Mouse (Mus musculus) v-Abl transformed pro-B cells (cell line): ENCODE measurements around the gene Hnrnpd.

Experiments used
- in situ Hi-C, 2 experiments: fragments of 400-800 bp; cut with MboI; formaldehyde crosslinking; loops; one replicate each; pipeline ENCODE4 v1.15.1; 2025; ENCODE audit not compliant: unreplicated experiment in 2 of 2

Gene Hnrnpd

DNA sequence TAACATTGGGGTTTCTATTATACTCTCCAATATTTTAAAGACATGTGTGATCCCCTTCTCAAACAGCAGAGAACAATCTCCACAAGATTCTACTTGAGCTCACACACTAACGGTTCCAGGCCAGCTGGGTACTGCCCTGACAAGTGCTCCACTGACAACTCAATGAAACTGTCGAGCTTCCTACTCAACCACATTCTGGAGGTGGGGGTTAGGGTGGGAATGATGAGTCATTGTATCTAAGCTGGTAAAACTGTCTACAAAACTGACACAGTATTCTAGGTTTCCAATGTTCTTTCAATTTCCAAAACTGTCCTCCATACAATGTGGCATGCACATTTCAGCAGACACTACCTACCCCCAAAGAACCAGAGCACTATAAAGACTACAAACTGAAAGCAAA, 4.8 kb downstream of the Hnrnpd start:
- in situ Hi-C loops, result loop anchor here in 1 of 2 experiments (25.0 kb wide), 1 partner anchor 938 kb away; no protein-coding TSS in a partner anchor

DNA sequence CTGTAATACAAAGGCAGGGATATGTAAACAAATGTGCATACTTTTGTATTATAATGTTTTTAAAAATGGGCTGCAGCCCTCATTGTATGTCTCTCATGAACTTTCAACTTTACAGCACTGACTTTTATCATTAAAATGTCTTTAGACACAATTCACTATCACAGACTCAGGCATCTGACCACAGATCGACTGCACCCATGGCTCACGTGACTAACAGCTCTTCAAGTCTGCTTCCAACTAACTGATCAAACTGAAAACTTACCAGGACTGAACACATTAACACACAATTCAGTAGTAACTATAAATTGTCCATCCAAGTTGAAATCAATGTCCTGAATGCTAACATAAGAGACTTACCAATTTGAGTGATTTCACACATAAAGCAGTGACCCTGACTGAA, 18.8 kb downstream of the Hnrnpd start:
- in situ Hi-C loops, result loop anchor here in 1 of 2 experiments (25.0 kb wide), 1 partner anchor 952 kb away; no protein-coding TSS in a partner anchor

- in situ Hi-C loops, result loop anchor here in 1 of 2 experiments (25.0 kb wide), 1 partner anchor 953 kb away; no protein-coding TSS in a partner anchor
These were observed 19.4 kb downstream of the Hnrnpd start for GRCm38 (mm10) chr5:99959236-99959936.

GRCm38 (mm10) chr5:99958666-99959065, 20.1 kb downstream of the Hnrnpd start:
- in situ Hi-C loops, result loop anchor here in 1 of 2 experiments (25.0 kb wide), 1 partner anchor 954 kb away; no protein-coding TSS in a partner anchor

- in situ Hi-C loops, result loop anchor here in 1 of 2 experiments (25.0 kb wide), 1 partner anchor 958 kb away; no protein-coding TSS in a partner anchor
These were observed 24.9 kb downstream of the Hnrnpd start for GRCm38 (mm10) chr5:99953883-99954282.

DNA sequence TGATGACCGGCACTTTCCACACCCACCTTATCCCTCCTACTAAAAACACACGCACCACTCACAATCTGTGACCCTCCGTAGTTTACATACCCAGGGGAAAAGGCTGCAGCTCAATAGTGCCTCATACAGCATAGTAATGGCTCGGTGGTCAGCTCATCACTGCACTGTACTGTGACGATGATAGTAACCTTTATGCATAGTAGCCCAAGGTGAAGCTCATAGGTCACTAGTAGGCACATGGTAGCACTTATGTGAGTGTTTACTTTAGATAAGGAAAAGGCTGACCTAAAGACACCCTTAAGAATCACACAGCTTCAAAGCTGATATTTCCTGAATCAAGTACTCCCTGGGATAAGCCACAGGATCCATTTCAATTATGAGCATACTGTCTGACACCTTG, 26.2 kb downstream of the Hnrnpd start:
- in situ Hi-C loops, result loop anchor here in 1 of 2 experiments (25.0 kb wide), 1 partner anchor 960 kb away; no protein-coding TSS in a partner anchor

DNA sequence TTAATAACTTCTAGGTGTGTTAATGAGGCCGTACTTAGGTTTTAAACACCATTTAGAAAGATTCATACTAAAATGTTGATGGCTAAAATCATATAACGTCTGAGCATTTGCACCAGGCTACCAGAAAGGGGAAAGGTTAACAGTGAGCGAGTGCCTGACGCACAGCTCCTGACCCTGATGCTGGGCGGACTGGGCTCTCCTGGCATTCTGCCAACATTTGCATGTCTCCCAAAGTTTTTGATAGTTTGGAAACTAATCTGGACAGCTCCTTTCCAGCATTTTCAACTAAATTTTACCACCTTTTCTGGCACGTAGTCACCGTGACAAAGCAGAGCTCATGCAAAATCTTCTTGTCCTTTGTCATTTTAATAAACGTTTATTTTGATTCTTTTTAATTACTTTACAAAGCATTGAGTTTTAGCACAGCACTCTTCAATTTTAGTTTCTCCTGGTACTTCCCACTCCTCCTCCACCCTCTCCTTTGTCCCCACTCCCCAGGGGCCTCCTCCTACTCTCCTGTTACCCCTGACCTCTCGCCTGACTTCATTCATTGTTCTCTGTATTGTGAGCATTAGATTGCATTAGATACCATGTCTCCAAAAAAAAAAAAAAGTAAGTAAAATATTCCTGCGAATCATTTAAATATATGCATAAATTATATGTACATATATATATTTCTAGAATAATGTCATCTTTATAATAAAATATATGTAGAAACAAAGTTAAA, 36.8 kb downstream of the Hnrnpd start:
- in situ Hi-C loops, result no loop called here

- in situ Hi-C loops, result no loop called here
These were observed 37.5 kb downstream of the Hnrnpd start for GRCm38 (mm10) chr5:99941273-99941672.

DNA sequence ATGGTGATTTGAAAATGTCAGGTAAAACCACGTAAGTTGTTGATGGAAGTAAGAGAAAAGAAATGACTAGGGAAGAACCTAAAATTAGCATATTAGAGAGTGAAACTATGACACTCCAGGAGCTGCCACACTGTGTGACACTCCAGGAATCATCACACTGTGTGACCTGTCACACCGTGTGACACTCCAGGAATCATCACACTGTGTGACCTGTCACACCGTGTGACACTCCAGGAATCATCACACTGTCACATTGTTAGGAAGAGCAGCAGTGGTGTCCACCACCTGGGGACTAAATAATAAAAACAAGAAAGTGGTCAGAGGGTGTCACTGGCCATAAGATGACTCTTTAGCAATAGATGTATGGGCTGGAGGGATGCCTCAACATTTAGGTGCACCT, 39.3 kb downstream of the Hnrnpd start:
- in situ Hi-C loops, result no loop called here

GRCm38 (mm10) chr5:99931910-99932309, 46.8 kb downstream of the Hnrnpd start:
- in situ Hi-C loops, result no loop called here

GRCm38 (mm10) chr5:99927951-99928350, 50.8 kb downstream of the Hnrnpd start:
- in situ Hi-C loops, result loop anchor here (5.0 kb wide), 1 partner anchor 394 kb away; no protein-coding TSS in a partner anchor

DNA sequence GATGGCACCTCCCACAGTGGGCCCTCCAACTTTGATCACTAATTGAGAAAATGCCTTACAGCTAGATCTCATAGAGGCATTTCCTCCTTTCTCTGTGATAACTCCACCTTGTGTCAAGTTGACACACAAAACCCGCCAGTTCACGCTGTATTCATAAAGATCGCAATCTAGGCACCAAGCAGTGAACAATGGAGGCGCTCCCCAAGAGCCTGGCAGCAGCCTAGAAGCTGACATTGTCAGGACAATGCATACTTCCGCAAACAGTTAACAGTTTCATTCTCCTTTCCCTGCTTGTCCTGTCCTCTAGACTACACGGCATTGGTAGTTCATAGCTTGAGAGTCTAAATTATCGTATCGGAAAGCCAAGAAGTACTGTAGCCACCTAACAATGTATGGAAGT, 56.7 kb downstream of the Hnrnpd start:
- in situ Hi-C loops, result no loop called here

- in situ Hi-C loops, result no loop called here
These were observed 63.2 kb downstream of the Hnrnpd start for GRCm38 (mm10) chr5:99915494-99915893.

GRCm38 (mm10) chr5:99906181-99906956, 72.4 kb downstream of the Hnrnpd start, which contains the start of gene Vamp9:
TSS of gene Vamp9 (plus strand) at chr5:99906254.
- in situ Hi-C loops, result no loop called here
